Mouse (Mus musculus) stomach, embryonic 15.5 days (tissue): Measurements from ENCODE around the gene Olfr734. TPM values are rescaled to one million over a fixed set of nuclear protein-coding genes. Genes with fewer than 3 reads are reported as not detected.

Experiments
- ATAC-seq: fragments of 200-750 bp; cut with Nextera tagmentation; 2 replicates; pipeline ENCODE4 v1.8.0; 2017; ENCODE audit warnings: low read depth, moderate number of reproducible peaks, moderate TSS enrichment; ENCODE audit not compliant: insufficient read depth, low FRiP score
- H3K27ac ChIP-seq: fragments of 300-500 bp; sonication (generic); 2 replicates; pipeline ENCODE4 v1.5.1; 2015; ENCODE audit warnings: mild to moderate bottlenecking, inconsistent platforms
- H3K27me3 ChIP-seq: fragments of 300-500 bp; sonication (generic); replicated peaks from 2 replicates; pipeline ENCODE4 v1.6.1; 2015; ENCODE audit warnings: inconsistent platforms
- H3K36me3 ChIP-seq: fragments of 300-500 bp; sonication (generic); 2 replicates; pipeline ENCODE4 v1.6.1; 2015; ENCODE audit warnings: inconsistent platforms
- H3K4me1 ChIP-seq: fragments of 300-500 bp; sonication (generic); 2 replicates; pipeline ENCODE4 v1.6.1; 2015; ENCODE audit warnings: inconsistent platforms
- H3K4me2 ChIP-seq: fragments of 300-500 bp; sonication (generic); 2 replicates; pipeline ENCODE4 v1.6.1; 2015; ENCODE audit warnings: mild to moderate bottlenecking, inconsistent platforms
- H3K4me3 ChIP-seq: fragments of 300-500 bp; sonication (generic); replicated peaks from 2 replicates; pipeline ENCODE4 v1.5.1; 2015; ENCODE audit warnings: inconsistent platforms
- H3K9ac ChIP-seq: fragments of 300-500 bp; sonication (generic); 2 replicates; pipeline ENCODE4 v1.6.1; 2015; ENCODE audit warnings: inconsistent platforms
- H3K9me3 ChIP-seq: fragments of 300-500 bp; sonication (generic); 2 replicates; pipeline ENCODE4 v1.6.1; 2016; ENCODE audit warnings: inconsistent platforms
- WGBS: fragments of 180-500 bp; shearing (Covaris S2); methylation state at CpG from one replicate; pipeline ENCODE4 v1.1.7; 2015; 5-methylcytosine and 5-hydroxymethylcytosine counted together
- polyA plus RNA-seq: library from polyadenylated mRNA; unstranded; fragments of >200 nt; fragmentation: Nextera tagmentation; extraction: Ambion mirVana; gene quantifications from 2 replicates; pipeline ENCODE4 v1.2.1, GENCODE M21; 2015

Gene Olfr734
- not detected in 2 replicates for polyA plus RNA-seq

GRCm38 (mm10) chr14:50326661-50327060, at the start of gene Olfr734:
Olfr734 (minus strand) TSS chr14:50326761.
- no peak within 1 kb of the TSS for H3K9ac ChIP-seq
- no peaks in the 10 kb centered on the region for H3K27me3 ChIP-seq
- no peak within 1 kb of the TSS for H3K4me2 ChIP-seq
- no peak within 1 kb of the TSS for H3K4me3 ChIP-seq
- ATAC-seq: no peak
- no peaks in the 10 kb centered on the region for H3K4me1 ChIP-seq
- H3K36me3 ChIP-seq: no peaks in the 10 kb centered on the region
- WGBS: 64% methylated on average over 1 of the region's 1 CpGs
- no peak within 1 kb of the TSS for H3K27ac ChIP-seq
- no peaks in the 10 kb centered on the region for H3K9me3 ChIP-seq

GRCm38 (mm10) chr14:50363561-50363960, 37.0 kb upstream of the Olfr734 start:
- no peak for ATAC-seq
- 79% methylated on average over 2 of the region's 2 CpGs for WGBS
- Histone ChIP-seq H3K27me3 (no peaks in the 10 kb centered on the region), H3K4me2 (no peak overlapping the region), H3K27ac (no peak overlapping the region), H3K4me1 (no peaks in the 10 kb centered on the region), H3K9me3 (no peaks in the 10 kb centered on the region), H3K36me3 (no peaks in the 10 kb centered on the region), H3K9ac (no peak overlapping the region), H3K4me3 (no peak overlapping the region)

GRCm38 (mm10) chr14:50360480-50360879, 33.9 kb upstream of the Olfr734 start:
- no peak for ATAC-seq
- no peaks in the 10 kb centered on the region for H3K4me1 ChIP-seq
- no peaks in the 10 kb centered on the region for H3K27me3 ChIP-seq
- no peak overlapping the region for H3K9ac ChIP-seq
- H3K9me3 ChIP-seq: no peaks in the 10 kb centered on the region
- no peak overlapping the region for H3K4me3 ChIP-seq
- H3K36me3 ChIP-seq: no peaks in the 10 kb centered on the region
- H3K4me2 ChIP-seq: no peak overlapping the region
- WGBS: 90% methylated on average over 3 of the region's 3 CpGs
- H3K27ac ChIP-seq: no peak overlapping the region

- Histone ChIP-seq H3K4me3 (no peak within 1 kb of the TSS), H3K4me2 (no peak within 1 kb of the TSS), H3K9me3 (no peaks in the 10 kb centered on the region), H3K36me3 (no peaks in the 10 kb centered on the region), H3K27me3 (no peaks in the 10 kb centered on the region), H3K27ac (no peak within 1 kb of the TSS), H3K4me1 (no peaks in the 10 kb centered on the region), H3K9ac (no peak within 1 kb of the TSS)
- 80% methylated on average over 2 of the region's 2 CpGs for WGBS
- no peak for ATAC-seq
Measured at GRCm38 (mm10) chr14:50357593-50357992, 31.0 kb upstream of the Olfr734 start, which contains the start of gene Tlr11. Tlr11 (plus strand) TSS chr14:50357914.

- Histone ChIP-seq H3K27ac (no peak overlapping the region), H3K36me3 (no peaks in the 10 kb centered on the region), H3K4me1 (no peaks in the 10 kb centered on the region), H3K27me3 (no peaks in the 10 kb centered on the region), H3K9me3 (no peaks in the 10 kb centered on the region), H3K4me3 (no peak overlapping the region), H3K9ac (no peak overlapping the region), H3K4me2 (no peak overlapping the region)
- no peak for ATAC-seq
- 55% methylated on average over 2 of the region's 2 CpGs for WGBS
Measured at GRCm38 (mm10) chr14:50356725-50357124, 30.2 kb upstream of the Olfr734 start.

GRCm38 (mm10) chr14:50352438-50352837, 25.9 kb upstream of the Olfr734 start:
- WGBS: 50% methylated on average over 3 of the region's 3 CpGs
- no peak overlapping the region for H3K27ac ChIP-seq
- H3K9me3 ChIP-seq: no peaks in the 10 kb centered on the region
- no peaks in the 10 kb centered on the region for H3K4me1 ChIP-seq
- H3K27me3 ChIP-seq: no peaks in the 10 kb centered on the region
- ATAC-seq: no peak
- no peak overlapping the region for H3K9ac ChIP-seq
- no peak overlapping the region for H3K4me3 ChIP-seq
- H3K36me3 ChIP-seq: no peaks in the 10 kb centered on the region
- H3K4me2 ChIP-seq: no peak overlapping the region

GRCm38 (mm10) chr14:50348796-50349195, 22.2 kb upstream of the Olfr734 start, which contains the start of gene Olfr735:
Olfr735 (minus strand) TSS chr14:50348872.
- Histone ChIP-seq H3K4me3 (no peak within 1 kb of the TSS), H3K27ac (no peak within 1 kb of the TSS), H3K9ac (no peak within 1 kb of the TSS), H3K4me2 (no peak within 1 kb of the TSS), H3K4me1 (no peaks in the 10 kb centered on the region), H3K36me3 (no peaks in the 10 kb centered on the region), H3K27me3 (no peaks in the 10 kb centered on the region), H3K9me3 (no peaks in the 10 kb centered on the region)
- 82% methylated on average over 2 of the region's 2 CpGs for WGBS
- no peak for ATAC-seq

GRCm38 (mm10) chr14:50301422-50301821, 25.1 kb downstream of the Olfr734 start, which contains the start of gene Olfr733:
Olfr733 (minus strand) TSS chr14:50301522.
- Histone ChIP-seq H3K9me3 (no peaks in the 10 kb centered on the region), H3K4me1 (no peaks in the 10 kb centered on the region), H3K4me2 (no peak within 1 kb of the TSS), H3K36me3 (no peaks in the 10 kb centered on the region), H3K27me3 (no peaks in the 10 kb centered on the region), H3K9ac (no peak within 1 kb of the TSS), H3K4me3 (no peak within 1 kb of the TSS), H3K27ac (no peak within 1 kb of the TSS)
- no peak for ATAC-seq

GRCm38 (mm10) chr14:50284106-50284505, 42.5 kb downstream of the Olfr734 start, which contains the start of gene Olfr732:
Olfr732 (minus strand) TSS chr14:50284206.
- Histone ChIP-seq H3K4me3 (no peak within 1 kb of the TSS), H3K36me3 (no peaks in the 10 kb centered on the region), H3K4me1 (no peaks in the 10 kb centered on the region), H3K9ac (no peak within 1 kb of the TSS), H3K27me3 (no peaks in the 10 kb centered on the region), H3K4me2 (no peak within 1 kb of the TSS), H3K9me3 (no peaks in the 10 kb centered on the region), H3K27ac (no peak within 1 kb of the TSS)
- ATAC-seq: no peak
- 95% methylated on average over 1 of the region's 1 CpGs for WGBS

Other genes starting within 250 kb of the Olfr734 start
- not detected in 2 replicates for gene Olfr726, start 235.8 kb downstream of the Olfr734 start, polyA plus RNA-seq
- not detected in 2 replicates for gene Olfr727, start 203.6 kb downstream of the Olfr734 start, polyA plus RNA-seq
- not detected in 2 replicates for gene Olfr728, start 184.1 kb downstream of the Olfr734 start, polyA plus RNA-seq
- gene Olfr729, start 173.9 kb downstream of the Olfr734 start, polyA plus RNA-seq: not detected in 2 replicates
- gene Olfr730, start 138.6 kb downstream of the Olfr734 start, polyA plus RNA-seq: not detected in 2 replicates
- gene Olfr731, start 84.9 kb downstream of the Olfr734 start, polyA plus RNA-seq: not detected in 2 replicates
- gene Olfr732, start 42.6 kb downstream of the Olfr734 start, polyA plus RNA-seq: not detected in 2 replicates
- gene Olfr733, start 25.2 kb downstream of the Olfr734 start, polyA plus RNA-seq: not detected in 2 replicates
- not detected in 2 replicates for gene Olfr735, start 22.1 kb upstream of the Olfr734 start, polyA plus RNA-seq
- gene Tlr11, start 31.2 kb upstream of the Olfr734 start, polyA plus RNA-seq: not detected in 2 replicates
- not detected in 2 replicates for gene Olfr736, start 54.4 kb upstream of the Olfr734 start, polyA plus RNA-seq
- gene Olfr738, start 80.8 kb upstream of the Olfr734 start, polyA plus RNA-seq: not detected in 2 replicates
- gene Olfr739, start 91.9 kb upstream of the Olfr734 start, polyA plus RNA-seq: not detected in 2 replicates
- not detected in 2 replicates for gene Olfr740, start 118.8 kb upstream of the Olfr734 start, polyA plus RNA-seq
- gene Olfr741, start 146.0 kb upstream of the Olfr734 start, polyA plus RNA-seq: not detected in 2 replicates
- not detected in 2 replicates for gene Olfr742, start 176.8 kb upstream of the Olfr734 start, polyA plus RNA-seq
- gene Olfr743, start 195.1 kb upstream of the Olfr734 start, polyA plus RNA-seq: not detected in 2 replicates